Mouse (Mus musculus) frontal cortex, adult (tissue): ENCODE measurements around the gene Tmem189.

Source experiments
- ATAC-seq: cut with Nextera tagmentation; 2 replicates; pipeline ENCODE4 v1.9.2; 2017; ENCODE audit warnings: mild to moderate bottlenecking, moderate library complexity, mixed read lengths; ENCODE audit not compliant: low TSS enrichment

Tmem189 gene

GRCm38 (mm10) chr2:167701472-167701871 is 11.8 kb upstream of the Tmem189 start:
- no peak for ATAC-seq

- no peak for ATAC-seq
These were observed 10.4 kb upstream of the Tmem189 start for GRCm38 (mm10) chr2:167700018-167700417.

- ATAC-seq, result no peak
These were observed 8.3 kb upstream of the Tmem189 start for GRCm38 (mm10) chr2:167697902-167698301.

- no peak for ATAC-seq
These were observed 6.5 kb upstream of the Tmem189 start for GRCm38 (mm10) chr2:167696143-167696542.

GRCm38 (mm10) chr2:167695491-167695890 is 5.9 kb upstream of the Tmem189 start:
- ATAC-seq, result no peak

- ATAC-seq, result no peak
These were observed 5.3 kb upstream of the Tmem189 start for GRCm38 (mm10) chr2:167694963-167695362.

GRCm38 (mm10) chr2:167694244-167694643 is 4.6 kb upstream of the Tmem189 start:
- no peak for ATAC-seq

GRCm38 (mm10) chr2:167693540-167693939 is 3.9 kb upstream of the Tmem189 start:
- no peak for ATAC-seq

GRCm38 (mm10) chr2:167692831-167693230 is 3.2 kb upstream of the Tmem189 start:
- no peak for ATAC-seq

- ATAC-seq, result 0 out of 2 replicates have a peak, but pooled peaks have one; percentile 10
These were observed 2.4 kb upstream of the Tmem189 start for GRCm38 (mm10) chr2:167691871-167692661.

- ATAC-seq, result no peak
These were observed 1.8 kb upstream of the Tmem189 start for GRCm38 (mm10) chr2:167691410-167691809.

GRCm38 (mm10) chr2:167690962-167691311 is 1.3 kb upstream of the Tmem189 start:
- ATAC-seq, result no peak

- ATAC-seq, result no peak
These were observed 768 bp upstream of the Tmem189 start for GRCm38 (mm10) chr2:167690219-167690961.

- ATAC-seq, result peak; percentile 47
These were observed 847 bp downstream of the Tmem189 start, which contains the start of gene Cebpb for GRCm38 (mm10) chr2:167688498-167689451. Gene Cebpb (plus strand): TSS chr2:167688915.

GRCm38 (mm10) chr2:167688126-167688497 is 1.5 kb downstream of the Tmem189 start:
- ATAC-seq, result no peak

GRCm38 (mm10) chr2:167687651-167688101 is 1.9 kb downstream of the Tmem189 start:
- no peak for ATAC-seq

- ATAC-seq, result no peak
These were observed 2.4 kb downstream of the Tmem189 start for GRCm38 (mm10) chr2:167687250-167687586.

- no peak for ATAC-seq
These were observed 3.0 kb downstream of the Tmem189 start for GRCm38 (mm10) chr2:167686382-167687249.

GRCm38 (mm10) chr2:167685865-167686264 is 3.8 kb downstream of the Tmem189 start:
- ATAC-seq, result no peak

GRCm38 (mm10) chr2:167685137-167685536 is 4.5 kb downstream of the Tmem189 start:
- peak; percentile 32 for ATAC-seq

- ATAC-seq, result no peak
These were observed 5.9 kb downstream of the Tmem189 start for GRCm38 (mm10) chr2:167683721-167684120.
